Mouse (Mus musculus) frontal cortex, postnatal 10 days (tissue): ENCODE results near the gene Grsf1.

Source experiments
- DNase-seq, 2 experiments: peaks; one replicate each; pipeline ENCODE4 v3.0.0; 2022; ENCODE audit warnings: low spot score in 2 of 2, mixed read lengths in 1 of 2

Gene Grsf1

DNA sequence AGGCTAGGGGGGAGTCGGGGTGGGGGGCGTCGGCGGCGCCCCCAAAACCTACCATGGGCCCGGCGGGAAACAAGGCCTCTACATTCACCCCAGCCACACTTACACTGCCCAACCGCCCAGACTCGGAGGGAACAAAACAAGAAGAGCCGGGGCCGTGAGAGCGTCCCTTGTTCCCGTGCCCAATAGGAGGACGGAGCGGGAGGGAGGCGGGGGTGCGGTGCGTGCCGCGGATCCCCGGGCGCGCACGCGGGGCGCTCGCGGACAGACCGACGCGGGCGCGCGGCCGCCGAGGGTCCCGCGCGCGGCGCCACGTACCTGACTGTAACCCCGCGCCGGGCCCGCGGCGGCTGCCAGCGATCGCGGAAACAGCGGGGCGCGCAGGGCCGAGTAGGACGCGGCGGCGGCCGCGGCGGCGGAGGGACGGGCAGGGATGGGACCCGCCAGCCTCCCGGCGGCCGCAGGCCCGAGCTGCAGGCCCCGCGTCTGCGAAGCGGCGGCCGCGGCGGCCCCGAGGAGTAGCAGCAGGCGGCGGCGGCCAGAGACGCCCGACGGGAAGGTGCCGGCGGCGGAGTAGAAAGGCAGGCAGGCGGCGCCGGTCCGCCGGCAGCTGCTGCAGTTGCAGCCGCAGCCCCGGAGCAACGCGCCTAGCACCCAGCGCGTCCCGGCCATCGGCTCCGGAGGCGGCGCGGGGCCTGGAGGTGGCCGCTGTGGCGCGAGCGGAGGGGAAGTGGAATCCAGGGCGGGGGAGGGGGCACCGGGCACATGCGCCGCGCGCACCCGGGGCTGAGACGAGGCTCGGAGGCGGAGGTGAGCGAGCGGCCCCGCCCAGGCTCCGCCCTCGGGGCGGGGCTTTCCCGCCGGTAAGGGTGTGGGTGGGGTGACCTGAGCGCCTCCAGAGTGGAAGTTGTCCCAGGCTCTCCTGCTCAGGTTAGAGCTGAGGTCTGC lies at the start of gene Grsf1:
TSS of gene Grsf1 (minus strand) at position 729 of the 945 bp plus-strand sequence.
- peak; percentile 81 to 88 for DNase-seq

DNA sequence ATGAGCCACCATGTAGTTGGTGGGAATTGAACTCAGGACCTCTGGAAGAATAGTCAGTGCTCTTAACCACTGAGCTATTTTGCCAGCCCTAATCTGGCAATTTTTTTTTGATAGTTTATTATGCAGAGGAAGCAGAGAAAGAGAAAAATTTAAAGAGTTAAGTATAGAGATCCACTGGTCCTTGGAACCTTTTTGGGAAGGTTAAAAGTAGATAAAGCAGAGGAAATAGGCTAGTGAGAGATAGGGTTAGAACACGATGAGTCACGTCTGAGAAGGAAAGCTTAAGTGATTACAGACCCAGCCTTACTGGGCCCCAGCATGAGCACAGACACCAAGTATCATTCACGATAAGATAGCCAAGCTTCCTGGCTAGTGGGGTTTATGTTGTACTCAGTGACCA lies 48.1 kb upstream of the Grsf1 start:
- no peak for DNase-seq

DNA sequence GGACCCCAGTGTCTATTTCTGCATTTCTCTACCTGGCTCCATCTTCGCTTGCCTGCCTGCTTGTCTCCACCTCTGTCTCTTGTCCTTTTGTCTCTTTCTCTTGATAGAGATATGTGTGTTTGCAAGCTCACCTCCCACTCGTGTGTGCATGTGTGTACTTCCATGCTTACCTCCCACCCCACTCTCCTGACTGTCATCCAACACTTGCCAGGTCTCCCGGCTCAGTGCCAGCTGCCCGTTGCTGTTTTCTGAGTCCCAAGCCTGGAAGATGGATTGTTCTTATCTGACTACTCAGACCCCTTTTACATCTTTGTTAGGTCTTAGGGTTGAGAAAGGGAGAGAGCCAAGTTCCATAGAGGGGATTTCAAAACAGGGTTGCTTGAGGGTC lies 46.2 kb upstream of the Grsf1 start:
- peak in 1 of 2 experiments; percentile 19 for DNase-seq

GRCm38 (mm10) chr5:88721565-88722212 lies 45.7 kb upstream of the Grsf1 start:
- peak in 1 of 2 experiments; percentile 20 for DNase-seq

DNA sequence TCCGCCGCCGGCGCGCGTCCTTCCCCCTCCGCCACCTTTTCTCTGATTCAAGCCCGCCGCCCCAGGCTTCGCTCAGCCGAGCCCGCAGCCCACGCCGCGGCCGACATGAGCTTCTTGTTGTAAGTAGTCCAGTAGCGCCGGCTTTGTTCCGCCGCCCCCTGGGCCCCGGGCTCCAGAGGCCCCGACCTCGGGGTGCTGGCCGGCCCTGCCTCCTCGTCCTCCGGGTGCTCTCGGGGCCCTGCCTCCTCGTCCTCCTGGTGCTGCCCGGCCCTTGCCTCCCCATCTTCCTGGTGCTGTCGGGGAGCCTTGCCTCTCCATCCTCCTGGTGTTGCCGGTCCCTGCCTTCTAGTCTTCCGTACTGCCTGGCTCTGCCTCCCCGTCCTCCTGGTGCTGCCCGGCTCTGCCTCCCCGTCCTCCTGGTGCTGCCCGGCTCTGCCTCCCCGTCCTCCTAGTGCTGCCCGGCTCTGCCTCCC lies 45.1 kb upstream of the Grsf1 start:
- no peak for DNase-seq

DNA sequence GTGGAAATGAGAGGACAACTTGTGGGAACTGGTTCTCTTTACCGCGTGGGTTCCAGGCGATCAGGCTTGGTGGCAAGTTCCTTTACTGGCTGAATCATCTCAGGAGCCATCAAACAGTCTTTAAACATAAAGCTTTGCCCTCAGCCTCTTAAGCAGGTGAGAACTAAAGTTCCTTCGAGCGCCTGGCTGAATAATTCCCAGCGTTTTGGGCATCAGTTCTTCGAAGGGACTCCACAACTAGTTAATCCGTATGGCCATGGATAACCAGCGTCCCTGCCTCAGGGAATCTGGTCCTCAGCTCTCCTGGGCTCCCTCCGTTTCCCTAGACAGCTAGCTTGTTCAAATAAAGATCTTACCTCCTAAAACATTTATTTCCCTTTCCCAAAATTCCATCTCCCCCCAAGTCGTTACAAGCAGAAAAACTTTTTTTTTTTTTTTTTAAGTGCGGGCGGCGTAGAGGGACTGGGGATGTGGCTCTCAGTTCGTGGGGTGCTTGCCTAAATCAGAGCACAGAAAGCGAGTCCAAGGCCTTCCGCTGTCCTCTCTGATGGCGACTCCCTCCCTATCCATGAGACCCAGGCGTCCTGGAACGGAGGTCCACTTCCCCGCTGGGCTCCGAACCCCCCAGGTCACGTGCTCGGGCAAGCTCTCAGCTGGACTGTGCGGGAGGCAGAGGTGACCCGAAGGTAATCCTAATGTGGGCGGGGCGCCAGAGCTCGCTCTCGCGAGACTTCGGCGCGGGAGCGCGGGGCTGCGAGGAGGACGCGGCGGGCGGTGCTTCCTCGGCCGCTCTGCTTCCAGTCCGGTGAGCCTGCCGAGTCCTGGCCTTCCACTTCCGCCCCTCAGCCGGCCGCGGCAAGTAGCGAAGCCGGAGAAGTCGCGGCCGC lies 44.4 kb upstream of the Grsf1 start, which contains the start of gene Mob1b:
TSS of gene Mob1b (plus strand) at position 740 of the 887 bp plus-strand sequence.
- peak; percentile 89 to 95 for DNase-seq

DNA sequence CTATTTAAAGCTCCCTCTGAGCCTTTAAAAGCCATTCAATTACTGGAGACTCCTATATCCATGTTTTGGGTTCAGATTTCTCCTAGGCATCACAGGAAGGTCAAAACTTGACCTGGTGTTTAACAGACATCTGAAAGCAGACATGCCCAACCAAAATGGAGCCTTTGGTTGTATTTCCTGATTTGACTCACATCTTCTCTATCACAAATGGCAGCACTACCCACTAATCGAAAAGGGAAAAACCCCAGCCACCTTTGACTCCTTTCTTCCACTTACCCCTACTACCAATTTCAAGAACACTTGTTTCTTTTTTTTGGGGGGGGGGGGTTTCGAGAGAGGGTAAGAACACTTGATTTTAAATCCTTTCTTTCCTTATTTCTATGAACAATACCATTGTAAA lies 41.0 kb upstream of the Grsf1 start:
- DNase-seq: no peak

GRCm38 (mm10) chr5:88712328-88712727 lies 36.4 kb upstream of the Grsf1 start:
- DNase-seq: no peak

GRCm38 (mm10) chr5:88711618-88712224 lies 35.8 kb upstream of the Grsf1 start:
- peak; percentile 17 to 49 for DNase-seq

DNA sequence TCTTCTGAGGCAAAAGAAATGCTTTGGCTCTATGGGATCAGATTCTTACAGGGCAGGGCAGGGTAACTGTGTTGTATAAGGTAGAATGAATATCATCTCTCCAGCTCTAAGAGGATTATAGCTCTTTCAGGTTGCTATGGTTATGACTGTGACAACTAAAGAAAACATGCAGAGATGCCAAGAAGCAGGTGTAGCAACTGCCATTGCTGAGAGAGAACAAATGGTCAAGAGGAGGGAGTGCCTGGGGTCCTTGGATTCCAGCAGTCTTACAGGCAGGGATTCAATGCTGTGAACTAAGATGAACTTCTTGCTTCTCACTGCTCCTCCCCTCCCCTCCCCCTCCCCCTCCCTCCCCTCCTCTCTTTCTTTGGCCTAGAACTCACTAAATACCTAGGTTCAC lies 35.2 kb upstream of the Grsf1 start:
- DNase-seq: no peak

GRCm38 (mm10) chr5:88703551-88703950 lies 27.6 kb upstream of the Grsf1 start:
- DNase-seq: no peak

DNA sequence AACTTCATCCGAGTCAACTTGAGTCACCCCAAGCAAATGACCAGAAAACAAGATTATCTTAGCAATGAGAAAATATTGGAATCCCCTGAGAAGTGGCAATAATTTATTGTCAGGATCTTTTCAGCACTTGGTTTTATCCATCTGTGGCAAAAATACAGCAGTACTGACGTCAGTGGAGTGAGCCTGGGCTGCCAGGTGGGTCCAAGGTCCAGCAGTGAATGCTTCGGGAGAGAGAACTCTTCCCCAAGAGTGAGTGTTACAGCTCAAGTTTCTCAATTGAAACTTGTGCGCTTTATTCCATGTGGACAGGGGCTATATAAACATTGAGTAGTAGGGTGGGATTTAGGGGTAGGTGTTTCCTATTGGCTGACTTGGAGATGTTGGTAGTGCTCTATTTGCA lies 26.1 kb upstream of the Grsf1 start:
- DNase-seq: no peak

GRCm38 (mm10) chr5:88699251-88699913 lies 23.4 kb upstream of the Grsf1 start:
- no peak for DNase-seq

GRCm38 (mm10) chr5:88697291-88697690 lies 21.3 kb upstream of the Grsf1 start:
- DNase-seq: no peak

GRCm38 (mm10) chr5:88693057-88693456 lies 17.1 kb upstream of the Grsf1 start:
- DNase-seq: no peak

DNA sequence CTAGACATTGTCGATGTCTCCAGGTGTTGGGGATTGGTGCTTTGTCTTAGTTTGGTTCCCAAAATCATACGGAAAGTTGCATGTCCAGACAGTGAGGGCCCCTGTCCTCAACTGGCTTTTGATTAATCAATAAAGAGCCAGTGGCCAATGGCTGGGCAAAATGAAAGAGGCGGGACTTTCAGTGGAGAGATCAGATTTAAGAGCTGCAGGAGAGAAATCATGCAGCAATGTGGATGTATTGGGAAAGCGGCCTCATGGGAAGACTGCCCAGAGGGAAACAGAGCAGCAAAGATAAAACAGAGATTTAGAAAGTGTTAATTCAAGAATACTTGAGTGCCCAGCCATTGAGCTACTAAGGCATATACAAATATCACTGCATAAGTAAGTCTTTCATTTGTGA lies 16.6 kb upstream of the Grsf1 start:
- no peak for DNase-seq

GRCm38 (mm10) chr5:88691506-88692095 lies 15.6 kb upstream of the Grsf1 start:
- DNase-seq: no peak

DNA sequence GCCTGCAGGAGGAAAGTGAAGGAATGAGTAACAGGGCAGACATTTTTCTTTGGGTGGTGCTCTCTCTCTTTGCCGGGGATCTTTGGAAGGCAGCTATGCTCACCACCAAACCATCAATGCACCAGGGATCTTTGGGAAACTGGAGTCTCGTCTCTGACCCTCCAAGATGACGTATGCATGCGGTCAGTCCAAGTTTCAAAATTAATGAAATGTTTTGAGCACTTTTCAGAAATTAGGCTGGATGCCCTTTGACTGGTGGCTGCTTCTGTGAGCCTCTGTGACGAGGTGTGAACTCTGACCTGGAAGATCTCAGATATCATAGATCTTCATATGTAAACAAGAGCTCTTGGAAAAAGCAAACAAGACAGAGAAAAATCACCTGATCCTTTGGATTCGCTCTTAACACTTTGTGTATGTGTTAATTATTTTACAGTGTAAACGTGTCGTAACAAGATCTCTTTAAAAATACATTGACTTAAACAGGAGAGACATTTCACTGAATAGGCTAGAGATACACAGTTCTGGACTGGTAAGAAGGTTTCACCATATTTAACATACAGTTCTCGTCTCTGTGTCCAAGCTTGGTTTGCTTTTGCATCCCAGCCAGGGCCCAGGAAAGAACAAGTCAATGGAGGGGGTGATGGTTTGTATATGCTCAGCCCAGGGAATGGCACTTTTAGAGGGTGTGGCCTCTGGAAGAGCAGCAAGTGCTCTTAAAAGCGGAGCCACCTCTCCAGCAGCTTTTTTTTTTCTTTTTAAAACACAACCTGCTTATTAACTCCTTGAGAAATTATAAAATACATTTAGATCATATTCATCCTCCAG lies 14.9 kb upstream of the Grsf1 start:
- no peak for DNase-seq

GRCm38 (mm10) chr5:88689279-88689938 lies 13.4 kb upstream of the Grsf1 start:
- no peak for DNase-seq
